14 mouse cellular contexts compared by ENCODE assay signal in genomic region chr14:31016063-31016462, GRCm38 (mm10).
"Had no signal": no experiment of that assay in that cellular context is flagged by ENCODE, and none has a peak within 500 bp of the region (broad histone marks: within the 10 kb centered on the region; RNA-seq: fewer than 3 reads in every experiment).

No protein-coding gene starts in this region.

- H3K27me3 ChIP-seq: limb, embryonic 12.5 days; lung, embryonic 15.5 days; midbrain, embryonic 13.5 days; neural tube, embryonic 15.5 days had no signal

- H3K4me2 ChIP-seq: limb, embryonic 12.5 days; lung, embryonic 15.5 days; midbrain, embryonic 13.5 days; neural tube, embryonic 15.5 days had no signal

- H3K27ac ChIP-seq: kidney, postnatal 0 days; limb, embryonic 12.5 days; lung, embryonic 15.5 days; midbrain, embryonic 13.5 days; neural tube, embryonic 15.5 days; stomach, postnatal 0 days had no signal

- DNase-seq: kidney, adult 9 months; kidney, postnatal 36 days; layer of hippocampus, adult 9-11 months; layer of hippocampus, postnatal 36 days; right cerebral cortex, postnatal 14 days; thymus, postnatal 14 days had no signal

- H3K9ac ChIP-seq: limb, embryonic 12.5 days; lung, embryonic 15.5 days; midbrain, embryonic 13.5 days; neural tube, embryonic 15.5 days had no signal

- H3K4me3 ChIP-seq: limb, embryonic 12.5 days; lung, embryonic 15.5 days; midbrain, embryonic 13.5 days; myocyte; neural tube, embryonic 15.5 days had no signal

- ATAC-seq: intestine, postnatal 0 days; midbrain, embryonic 13.5 days had no signal

- H3K9me3 ChIP-seq: limb, embryonic 12.5 days; lung, embryonic 15.5 days; midbrain, embryonic 13.5 days; neural tube, embryonic 15.5 days had no signal
